Comparison of ENCODE assay signal across 33 mouse cellular contexts in the genomic region with DNA sequence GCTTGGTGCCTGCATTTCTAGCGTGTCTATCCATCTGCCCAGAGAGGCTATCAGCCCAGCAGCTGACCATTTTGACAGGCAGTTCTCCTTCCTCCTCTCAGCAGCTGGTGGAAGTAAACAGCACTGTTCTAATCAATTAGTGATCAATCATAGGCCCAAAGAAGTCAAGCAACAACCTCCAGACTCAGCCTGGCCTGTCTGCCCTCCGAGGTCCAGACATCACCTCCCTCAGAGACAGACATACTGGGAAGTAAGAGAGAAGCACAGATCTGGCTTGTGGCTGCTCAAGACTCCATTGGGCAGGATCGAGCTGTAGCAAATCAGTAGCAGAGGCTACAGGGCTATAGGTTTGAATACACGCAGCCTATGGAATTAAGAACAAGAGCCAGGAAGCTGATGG. TPM values are rescaled to one million over a fixed set of nuclear protein-coding genes. Genes with fewer than 3 reads are reported as not detected.
DNase-seq lines count a peak whose midpoint lies in the region; ATAC-seq and TF ChIP-seq lines count a peak whose summit lies in the region.
"Had no signal": no experiment of that assay in that cellular context is flagged by ENCODE, and none has a peak within 500 bp of the region (broad histone marks: within the 10 kb centered on the region; RNA-seq: fewer than 3 reads in every experiment).

No protein-coding gene starts in this region.

- no peak overlapping the region for H3K27ac ChIP-seq in lung, embryonic 14.5 days (ENCODE audit: low read depth)
- H3K27ac ChIP-seq: heart, adult 2 months; heart, embryonic 13.5 days; kidney, embryonic 15.5 days; neural tube, embryonic 13.5 days had no signal

- H3K4me2 ChIP-seq in lung, embryonic 14.5 days: peak overlapping the region; percentile 23; the same call in 1 of the 2 replicates
- H3K4me2 ChIP-seq: heart, embryonic 13.5 days; kidney, embryonic 15.5 days; limb, embryonic 13.5 days; liver, embryonic 11.5 days; neural tube, embryonic 13.5 days had no signal

- no peak for TF ChIP-seq CTCF in lung, embryonic 14.5 days (IDR thresholded peaks at IDR 0.05; ENCODE audit: low read depth)

- peak; percentile 74 for DNase-seq in heart, adult 11 months
- no peak for DNase-seq in heart, adult 18-20 months
- DNase-seq in lung, embryonic 14.5 days: no peak
- DNase-seq in lung, postnatal 10 days: no peak
- peak; percentile 11 for DNase-seq in urinary bladder, adult 2 months (ENCODE audit: low spot score)
- DNase-seq in urinary bladder, postnatal 14 days (ENCODE audit: low spot score): no peak
- DNase-seq in thymus, postnatal 14 days: no peak
- DNase-seq: adrenal gland, postnatal 14 days; cerebellum, adult 11-12 months; cerebellum, adult 9-11 months; gastrocnemius, postnatal 25 days; heart, adult 2 months; heart, postnatal 10 days; kidney, adult 18-20 months; kidney, postnatal 25 days; right cerebral cortex, postnatal 4 days had no signal

- H3K4me3 ChIP-seq in lung, embryonic 14.5 days (ENCODE audit: low read depth, low read length): no peak overlapping the region
- H3K4me3 ChIP-seq: erythroblast, embryonic 14.5 days; heart, adult 2 months; heart, embryonic 13.5 days; kidney, embryonic 15.5 days; limb, embryonic 13.5 days; neural tube, embryonic 13.5 days had no signal

- 17% methylated on average over 4 of the region's 4 CpGs for WGBS in lung, embryonic 14.5 days

- no peaks in the 10 kb centered on the region for H3K36me3 ChIP-seq in lung, embryonic 14.5 days (ENCODE audit: insufficient read depth)
- H3K36me3 ChIP-seq: heart, embryonic 13.5 days; kidney, embryonic 15.5 days; limb, embryonic 13.5 days; neural tube, embryonic 13.5 days had no signal

- ATAC-seq in lung, embryonic 14.5 days (ENCODE audit: insufficient read depth): no peak
- ATAC-seq: forebrain, embryonic 14.5 days; hindbrain, embryonic 16.5 days; lung, postnatal 0 days had no signal

- H3K4me1 ChIP-seq in lung, embryonic 14.5 days (ENCODE audit: insufficient read depth): peaks cover 6% of the 10 kb centered on the region; the same call in 1 of the 2 replicates

- no peak overlapping the region for H3K9ac ChIP-seq in lung, embryonic 14.5 days
- H3K9ac ChIP-seq: heart, embryonic 13.5 days; kidney, embryonic 15.5 days; limb, embryonic 13.5 days had no signal

- H3K27me3 ChIP-seq in lung, embryonic 14.5 days (ENCODE audit: insufficient read depth, low read length): no peaks in the 10 kb centered on the region
- H3K27me3 ChIP-seq: kidney, embryonic 15.5 days; limb, embryonic 13.5 days; neural tube, embryonic 13.5 days had no signal

- H3K9me3 ChIP-seq in lung, embryonic 14.5 days (ENCODE audit: low read depth, low read length): no peaks in the 10 kb centered on the region
- H3K9me3 ChIP-seq: heart, embryonic 13.5 days; kidney, embryonic 15.5 days; limb, embryonic 13.5 days; neural tube, embryonic 13.5 days had no signal

RNA-seq across cellular contexts. Expression of gene Gck, which starts 2.1 kb away (rescaled TPM):
- total RNA-seq in heart, adult 18-20 months (2021): 10 to 100 TPM; 15.4 to 18.5 TPM
- polyA plus RNA-seq in lung, embryonic 14.5 days (2014; fragmentation: Nextera tagmentation; extraction: Ambion mirVana): 0.84 and 1.9 TPM in 2 replicates
- 0.03 and 0.08 TPM in 2 replicates for polyA plus RNA-seq in urinary bladder, adult 2 months (2012; rRNA removed)
- total RNA-seq: common myeloid progenitor, adult 5-6 weeks; MEL had no signal
- polyA plus RNA-seq: erythroblast, embryonic 14.5 days had no signal

RNA-seq across cellular contexts. Expression of gene Ykt6, which starts 7.7 kb away (rescaled TPM):
- total RNA-seq in heart, adult 18-20 months (2021): 10 to 100 TPM; 59.5 to 71.5 TPM
- polyA plus RNA-seq in lung, embryonic 14.5 days (2014; fragmentation: Nextera tagmentation; extraction: Ambion mirVana): 25.0 and 26.1 TPM in 2 replicates
- polyA plus RNA-seq in urinary bladder, adult 2 months (2012; rRNA removed): 35.5 and 45.1 TPM in 2 replicates

RNA-seq across cellular contexts. Expression of gene Myl7, which starts 49.2 kb away (rescaled TPM):
- total RNA-seq in heart, adult 18-20 months (2021): 100 to 1,000 TPM; 602 to 633 TPM
- 21.4 and 344 TPM in 2 replicates for polyA plus RNA-seq in lung, embryonic 14.5 days (2014; fragmentation: Nextera tagmentation; extraction: Ambion mirVana)
- 1.4 and 3.7 TPM in 2 replicates for polyA plus RNA-seq in urinary bladder, adult 2 months (2012; rRNA removed)
- total RNA-seq: adrenal gland, postnatal 14 days; common myeloid progenitor, adult 5-6 weeks; gastrocnemius, adult 18-20 months; gastrocnemius, postnatal 25 days; layer of hippocampus, adult 18-20 months; layer of hippocampus, postnatal 10 days; left cerebral cortex, adult 18-20 months; left cerebral cortex, postnatal 14 days; MEL had no signal
- polyA plus RNA-seq: forebrain, embryonic 14.5 days; frontal cortex, adult 2 months; hindbrain, embryonic 16.5 days had no signal

Comparison
In these comparisons a context has a peak if more than half of its experiments do, and no peak if none do; other contexts are left out.
1. DNase-seq: peak in heart, adult 11 months (single experiment) and urinary bladder, adult 2 months (single experiment); none in heart, adult 18-20 months (0 of 2), lung, embryonic 14.5 days (single experiment), lung, postnatal 10 days (single experiment), urinary bladder, postnatal 14 days (single experiment) and thymus, postnatal 14 days (single experiment).